Mouse (Mus musculus): ENCODE measurements around the gene Prima1.

Prima1 gene

GRCm38 (mm10) chr12:103242083-103242581 lies at the start of gene Prima1:
Prima1 (minus strand) TSS chr12:103242150.
- peak; percentile 71 for DNase-seq

- no peak for DNase-seq
These were observed 45.3 kb upstream of the Prima1 start for GRCm38 (mm10) chr12:103287276-103287675.

GRCm38 (mm10) chr12:103283411-103283810 lies 41.5 kb upstream of the Prima1 start:
- DNase-seq = peak; percentile 47

DNA sequence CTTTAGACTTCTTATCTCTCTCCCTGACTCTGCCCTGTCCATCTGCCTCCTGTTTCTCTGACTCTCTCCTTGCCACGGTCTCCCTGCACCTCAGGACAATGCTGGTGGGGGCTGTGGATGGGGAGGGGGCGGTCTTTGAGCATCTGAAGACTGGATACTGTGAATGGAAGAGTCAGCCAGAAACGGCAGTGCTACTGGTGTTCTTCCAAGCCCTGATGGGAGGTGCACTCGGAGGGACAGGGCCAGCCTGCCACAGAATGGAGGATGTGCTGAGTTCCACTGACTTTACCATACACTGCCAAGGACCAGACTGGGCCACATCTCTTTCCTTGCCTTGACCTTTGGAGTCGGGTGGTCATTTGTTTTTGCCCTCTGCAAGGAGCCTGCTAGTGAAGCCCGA lies 41.0 kb upstream of the Prima1 start:
- DNase-seq = peak; percentile 9

GRCm38 (mm10) chr12:103281912-103282311 lies 40.0 kb upstream of the Prima1 start:
- DNase-seq = peak; percentile 75

DNA sequence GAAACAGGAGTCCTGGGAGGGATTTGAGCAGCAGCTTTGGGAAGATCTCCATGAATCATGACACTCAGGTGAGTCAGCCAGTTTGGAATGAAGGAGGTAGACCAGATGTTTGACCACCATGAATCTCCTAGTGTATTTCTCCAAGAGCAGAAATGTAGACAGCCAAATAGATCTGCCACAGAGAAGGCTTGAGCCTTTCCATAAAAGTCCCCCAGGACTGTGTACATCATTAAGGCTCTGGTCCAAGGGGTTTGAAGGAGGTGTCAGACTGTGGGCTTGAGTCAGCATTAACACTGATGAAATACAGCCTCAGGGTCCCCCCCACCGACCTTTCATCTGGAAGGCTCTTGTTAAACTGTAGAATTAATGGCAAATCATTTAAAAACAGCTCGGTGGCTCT lies 39.5 kb upstream of the Prima1 start:
- no peak for DNase-seq

DNA sequence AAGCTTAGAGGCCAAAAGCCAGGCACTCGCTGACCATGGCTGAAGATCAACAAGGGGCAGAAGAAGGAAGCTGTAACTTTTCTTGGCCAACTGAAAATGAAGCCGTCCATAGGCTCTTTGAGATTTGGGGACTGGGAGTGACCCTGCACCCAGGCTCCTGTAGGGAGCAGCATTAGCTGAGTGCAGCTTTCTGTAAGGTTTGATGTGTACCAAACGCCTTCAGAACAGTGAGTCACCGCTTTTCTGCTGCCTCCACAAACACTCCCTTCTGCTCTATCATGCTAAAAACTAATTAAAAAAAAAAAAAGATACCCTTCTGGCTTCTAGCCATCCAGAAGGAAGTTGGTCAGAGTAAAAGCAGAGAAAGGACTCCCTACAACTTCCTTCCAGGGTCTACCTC lies 34.5 kb upstream of the Prima1 start:
- no peak for DNase-seq

DNA sequence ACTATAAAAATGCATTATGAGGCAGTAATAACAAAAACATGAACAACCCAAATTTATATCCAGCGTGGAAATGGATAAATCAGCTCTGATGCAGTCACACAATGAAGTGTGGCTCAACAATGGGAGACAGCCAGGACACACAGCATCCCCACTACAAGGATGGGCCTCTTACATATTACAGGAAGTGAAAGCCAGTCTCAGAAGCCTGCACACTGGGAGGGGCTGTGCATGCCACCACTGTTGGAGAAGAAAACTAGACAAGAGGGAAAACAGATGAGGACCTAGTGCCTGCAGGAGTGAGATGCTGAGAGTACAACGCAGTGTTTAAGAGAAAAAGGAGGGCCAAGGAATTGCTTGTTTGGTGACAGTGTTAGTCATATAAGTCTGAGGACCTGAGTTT lies 31.8 kb upstream of the Prima1 start:
- DNase-seq = no peak

- no peak for DNase-seq
These were observed 31.1 kb upstream of the Prima1 start for GRCm38 (mm10) chr12:103273051-103273450.

DNA sequence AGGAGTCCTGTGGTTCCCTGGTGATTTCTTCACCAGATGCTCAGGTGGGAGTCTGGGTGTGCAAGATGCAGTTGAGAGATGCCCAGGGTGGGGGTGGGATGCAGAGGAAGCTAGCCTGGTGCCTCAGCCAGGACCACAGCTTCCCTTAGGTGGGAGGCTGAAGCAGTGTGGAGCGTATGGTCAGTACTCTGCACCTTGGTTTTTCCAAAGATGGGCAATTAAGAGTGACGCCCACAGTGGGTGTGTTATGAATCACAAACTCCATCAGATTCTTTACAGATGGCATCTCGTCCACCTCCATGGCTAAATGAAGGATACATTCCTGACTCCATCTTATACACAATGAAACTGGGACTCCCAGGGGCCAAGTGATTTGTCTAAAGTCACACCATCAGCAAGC lies 30.2 kb upstream of the Prima1 start:
- DNase-seq = no peak

DNA sequence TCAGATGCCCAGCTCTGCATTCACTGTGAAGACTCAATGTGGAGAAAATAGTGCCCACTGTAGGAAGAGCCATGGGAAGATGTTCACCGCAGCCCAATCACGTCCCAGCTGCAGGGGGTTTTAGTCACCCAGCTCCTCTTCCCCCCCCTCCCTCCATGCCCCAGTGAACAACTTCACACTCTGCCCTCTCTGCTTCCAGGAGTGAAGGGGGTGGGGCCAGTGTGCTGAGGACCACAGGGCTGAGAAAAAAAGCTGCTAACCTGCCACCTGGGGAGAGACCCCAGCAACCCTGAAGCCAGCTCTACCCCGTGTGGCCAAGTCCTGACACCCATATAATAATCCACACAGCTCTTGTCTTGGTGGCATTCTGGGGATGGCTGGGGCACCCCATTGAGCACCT lies 24.7 kb upstream of the Prima1 start:
- DNase-seq = no peak

GRCm38 (mm10) chr12:103262017-103262865 lies 20.3 kb upstream of the Prima1 start:
- peak; percentile 57 for DNase-seq

- no peak for DNase-seq
These were observed 11.0 kb upstream of the Prima1 start for GRCm38 (mm10) chr12:103252901-103253434.

DNA sequence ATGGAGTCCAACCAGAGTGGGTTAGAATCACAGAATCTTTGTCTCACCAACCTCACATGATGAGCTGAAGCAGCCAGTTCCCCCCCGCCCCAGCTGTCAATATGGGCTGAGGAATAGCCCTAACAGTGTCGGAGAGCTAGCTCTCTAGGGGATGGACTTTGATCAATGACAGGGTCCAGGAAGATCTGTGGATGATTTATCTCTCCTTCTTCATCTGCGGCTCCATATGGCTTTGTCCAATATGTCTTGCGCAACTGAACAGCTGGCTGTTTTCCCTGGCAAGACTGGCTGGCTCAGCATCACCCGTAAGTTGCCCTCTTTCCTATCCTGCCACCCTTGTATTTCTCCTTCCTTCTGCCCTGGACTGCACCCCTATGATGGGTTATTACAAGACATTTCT lies 9.2 kb upstream of the Prima1 start:
- peak; percentile 19 for DNase-seq

- no peak for DNase-seq
These were observed 8.4 kb upstream of the Prima1 start for GRCm38 (mm10) chr12:103250333-103250732.

- DNase-seq = no peak
These were observed 1.1 kb upstream of the Prima1 start for GRCm38 (mm10) chr12:103243041-103243440.

GRCm38 (mm10) chr12:103242591-103243025 lies 658 bp upstream of the Prima1 start:
- no peak for DNase-seq

DNA sequence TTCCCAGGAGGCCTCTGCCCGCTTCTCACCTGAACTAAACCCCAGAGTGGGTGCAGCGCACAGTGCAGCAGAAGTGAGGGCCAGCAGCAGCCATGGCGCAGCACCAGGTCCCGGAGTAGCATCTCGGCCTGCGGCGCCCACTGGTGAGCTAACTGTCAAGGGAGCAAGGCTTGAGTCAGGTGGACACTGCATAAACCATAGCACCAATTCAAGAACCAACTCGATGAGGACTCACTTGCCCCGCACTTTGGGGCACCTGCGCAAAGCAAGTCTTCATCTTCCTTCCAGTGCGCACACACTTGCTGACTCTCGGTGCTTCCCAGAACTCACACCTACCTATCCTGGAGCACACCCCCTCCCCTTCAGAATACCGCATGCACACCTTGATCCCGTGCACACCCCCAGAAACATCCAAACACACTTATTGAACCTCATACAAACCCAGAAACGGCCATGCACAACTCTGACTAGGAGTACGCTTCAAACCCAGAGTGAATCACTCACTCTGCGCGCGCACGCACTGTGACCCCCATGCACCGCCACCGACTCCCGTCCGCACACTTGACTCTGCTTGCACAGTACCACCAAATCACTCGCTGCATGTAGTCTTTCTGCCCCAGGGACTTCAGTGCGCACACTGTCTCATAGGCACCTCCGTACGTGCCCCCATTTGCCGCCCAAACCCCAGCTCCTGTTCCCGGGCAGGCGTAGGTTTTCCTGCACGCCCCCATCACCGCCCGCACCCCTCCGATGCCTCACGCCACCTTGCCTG lies 453 bp downstream of the Prima1 start:
- no peak for DNase-seq

DNA sequence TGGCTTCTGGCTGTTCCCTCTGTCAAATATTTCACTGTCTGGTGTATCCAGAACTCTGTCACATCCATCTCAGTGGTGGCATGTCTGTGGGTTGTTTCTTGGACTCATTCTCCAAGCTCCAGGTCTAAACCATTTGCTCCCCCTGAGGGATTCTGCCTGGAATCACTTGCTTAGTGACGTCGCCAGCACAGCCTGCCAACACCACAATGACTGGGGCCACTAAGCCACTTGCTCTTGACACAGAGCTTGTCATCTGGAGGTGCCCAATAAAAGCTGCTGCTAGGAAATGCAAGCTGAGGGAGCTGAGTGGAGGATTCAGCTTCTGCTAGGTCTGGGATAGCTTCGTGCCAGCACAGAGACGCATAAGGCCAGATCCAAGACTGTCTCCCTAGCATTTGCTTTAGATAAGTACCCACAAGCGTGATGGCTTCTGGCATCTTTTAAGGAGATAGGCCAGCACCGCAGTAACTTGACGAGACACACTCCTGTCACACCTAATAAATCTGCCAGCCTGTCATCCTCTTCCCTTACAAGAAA lies 3.0 kb downstream of the Prima1 start:
- DNase-seq = no peak

- DNase-seq = peak; percentile 49
These were observed 6.1 kb downstream of the Prima1 start for GRCm38 (mm10) chr12:103235856-103236255.

GRCm38 (mm10) chr12:103235251-103235650 lies 6.7 kb downstream of the Prima1 start:
- DNase-seq = peak; percentile 36

- DNase-seq = no peak
These were observed 12.9 kb downstream of the Prima1 start for GRCm38 (mm10) chr12:103229058-103229457.

- DNase-seq = no peak
These were observed 15.8 kb downstream of the Prima1 start for GRCm38 (mm10) chr12:103226121-103226520.

Data from kidney, adult 18-20 months (tissue).